8 mouse cellular contexts compared by ENCODE assay signal in genomic region chr5:143757755-143758443, GRCm38 (mm10). TPM values are rescaled to one million over a fixed set of nuclear protein-coding genes. Genes with fewer than 3 reads are reported as not detected.
DNase-seq lines count a peak whose midpoint lies in the region; ATAC-seq lines count a peak whose summit lies in the region.

No protein-coding gene starts in this region.

- H3K27ac ChIP-seq in hindbrain, embryonic 14.5 days = no peak overlapping the region

- no peaks in the 10 kb centered on the region for H3K9me3 ChIP-seq in hindbrain, embryonic 14.5 days (ENCODE audit: control insufficient read depth, low read length)

- ATAC-seq in hindbrain, embryonic 14.5 days (ENCODE audit: low FRiP score) = peak; percentile 94

- peaks cover 10% of the 10 kb centered on the region; the same call in 1 of the 2 replicates for H3K4me1 ChIP-seq in hindbrain, embryonic 14.5 days (replicated peaks; ENCODE audit: control insufficient read depth, insufficient read depth, low read length)

- 0 out of 2 replicates have a peak, but pooled peaks cover 4% of the 10 kb centered on the region for H3K27me3 ChIP-seq in hindbrain, embryonic 14.5 days (ENCODE audit: control insufficient read depth, insufficient read depth, low read length)

- 19% methylated on average over 28 of the region's 28 CpGs for WGBS in hindbrain, embryonic 14.5 days

- H3K4me2 ChIP-seq in hindbrain, embryonic 14.5 days (replicated peaks) = peak overlapping the region; percentile 64

- peak overlapping the region; percentile 43 for H3K4me3 ChIP-seq in hindbrain, embryonic 14.5 days (replicated peaks; ENCODE audit: low read length)

- peak overlapping the region; percentile 58 for H3K9ac ChIP-seq in hindbrain, embryonic 14.5 days

- peak; percentile 94 for DNase-seq in R1 (ENCODE audit: low read depth, low spot score)
- peak; percentile 94 to 95 for DNase-seq in cerebellum, postnatal 25 days
- peak; percentile 84 to 87 for DNase-seq in frontal cortex, postnatal 25 days (ENCODE audit: low spot score in 2 of 2)
- peak; percentile 83 for DNase-seq in hindbrain, embryonic 14.5 days (ENCODE audit: low spot score)
- DNase-seq in layer of hippocampus, postnatal 36 days = peak; percentile 90 to 92
- peak; percentile 93 for DNase-seq in lung, postnatal 36 days
- DNase-seq in retina, postnatal 1 day = peak; percentile 93
- DNase-seq in urinary bladder, adult 18-20 months (ENCODE audit: low spot score in 2 of 2) = peak; percentile 75 to 84

- no peaks in the 10 kb centered on the region for H3K36me3 ChIP-seq in hindbrain, embryonic 14.5 days (replicated peaks; ENCODE audit: control insufficient read depth, insufficient read depth)

RNA-seq across cellular contexts. Expression of gene Usp42, which starts 25.8 kb away (rescaled TPM):
- polyA plus RNA-seq in hindbrain, embryonic 14.5 days (2014; fragmentation: Nextera tagmentation; extraction: Ambion mirVana) = 29.1 and 30.0 TPM in 2 replicates
- total RNA-seq in layer of hippocampus, postnatal 36 days (2021) = 10 to 100 TPM; 20.4 to 21.4 TPM

RNA-seq across cellular contexts. Expression of gene Eif2ak1, which starts 59.7 kb away (rescaled TPM):
- 48.0 and 52.9 TPM in 2 replicates for polyA plus RNA-seq in hindbrain, embryonic 14.5 days (2014; fragmentation: Nextera tagmentation; extraction: Ambion mirVana)
- total RNA-seq in layer of hippocampus, postnatal 36 days (2021) = 10 to 100 TPM; 42.3 to 43.4 TPM
